Mouse (Mus musculus): ENCODE data around the gene Emg1. TPM values are rescaled to one million over a fixed set of nuclear protein-coding genes. Genes with fewer than 3 reads are reported as not detected.
A peak's percentile ranks its signal among the peaks of the same experiment; 100 is the strongest.

Emg1 gene
- polyA plus RNA-seq, 1 experiment from 2014 or later = 191 TPM

DNA sequence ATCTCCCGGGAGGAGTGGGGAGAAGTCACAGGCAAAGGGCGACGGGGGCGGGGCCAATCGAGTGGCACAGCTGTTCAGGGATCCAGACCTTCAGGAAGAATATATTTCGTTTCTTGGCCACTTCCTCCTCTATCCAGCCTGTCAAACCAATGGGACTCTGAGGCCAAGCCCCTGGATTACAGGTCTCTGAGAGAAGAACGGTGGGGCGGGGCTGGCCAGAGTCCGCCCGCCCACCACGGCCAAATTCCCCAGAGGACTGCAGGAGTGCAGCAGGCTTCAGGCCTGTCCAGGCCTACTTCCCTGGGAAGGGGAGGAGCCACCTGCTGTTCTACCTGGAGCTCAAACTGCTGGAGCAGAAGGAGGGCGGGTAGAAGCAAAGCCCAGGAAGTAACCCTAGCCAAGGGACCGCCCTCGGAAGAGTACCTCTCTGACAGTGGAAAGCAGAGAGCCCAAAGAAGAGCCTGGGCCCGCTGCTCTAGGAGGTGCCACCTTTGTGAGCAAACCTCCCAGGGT lies 26.6 kb upstream of the Emg1 start, which contains the start of gene Ptpn6:
Gene Ptpn6 (minus strand): TSS at position 204 of the 513 bp plus-strand sequence.
- no peak within 1 kb of the TSS for H3K9ac ChIP-seq
- H3K27me3 ChIP-seq (replicated peaks) = no peaks in the 10 kb centered on the region
- no peaks in the 10 kb centered on the region for H3K9me3 ChIP-seq
- H3K27ac ChIP-seq = peak within 1 kb of the TSS; percentile 99
- peak within 1 kb of the TSS; percentile 23 for H3K4me3 ChIP-seq (replicated peaks)
- peaks cover 9% of the 10 kb centered on the region for H3K36me3 ChIP-seq
- peak within 1 kb of the TSS; percentile 41 for H3K4me2 ChIP-seq
- 23% methylated on average over 15 of the region's 15 CpGs for WGBS
- H3K4me1 ChIP-seq = peaks cover 17% of the 10 kb centered on the region
- ATAC-seq (ENCODE audit: insufficient read depth, low FRiP score, low read depth) = peak; percentile 82

DNA sequence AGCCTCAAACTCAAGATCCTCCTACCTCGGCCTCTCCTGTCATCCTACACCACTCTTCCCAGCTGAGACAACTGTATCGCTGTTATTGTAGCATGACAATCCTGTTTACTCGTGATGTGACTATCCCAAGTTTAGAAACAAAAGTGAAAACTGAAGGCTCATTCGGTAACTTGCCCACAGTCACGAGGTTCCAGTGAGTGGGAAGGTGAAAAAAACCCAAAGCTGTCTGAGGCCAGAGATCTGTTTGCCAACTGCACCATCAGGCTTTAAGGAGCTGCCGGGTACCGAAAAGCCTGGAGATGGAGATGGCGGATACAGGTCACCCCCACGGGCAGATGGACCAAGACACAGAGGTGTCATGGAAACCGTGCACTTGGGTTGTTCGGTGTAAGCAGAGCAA lies 25.1 kb upstream of the Emg1 start:
- Histone ChIP-seq H3K4me3 (replicated peaks) (no peak overlapping the region), H3K9me3 (no peaks in the 10 kb centered on the region), H3K9ac (no peak overlapping the region), H3K27me3 (replicated peaks) (no peaks in the 10 kb centered on the region), H3K27ac (no peak overlapping the region), H3K4me1 (peaks cover 18% of the 10 kb centered on the region), H3K36me3 (no peaks in the 10 kb centered on the region), H3K4me2 (no peak overlapping the region)
- no peak for ATAC-seq (ENCODE audit: insufficient read depth, low FRiP score, low read depth)
- whole genome bisulfite sequencing = 90% methylated on average over 11 of the region's 11 CpGs

DNA sequence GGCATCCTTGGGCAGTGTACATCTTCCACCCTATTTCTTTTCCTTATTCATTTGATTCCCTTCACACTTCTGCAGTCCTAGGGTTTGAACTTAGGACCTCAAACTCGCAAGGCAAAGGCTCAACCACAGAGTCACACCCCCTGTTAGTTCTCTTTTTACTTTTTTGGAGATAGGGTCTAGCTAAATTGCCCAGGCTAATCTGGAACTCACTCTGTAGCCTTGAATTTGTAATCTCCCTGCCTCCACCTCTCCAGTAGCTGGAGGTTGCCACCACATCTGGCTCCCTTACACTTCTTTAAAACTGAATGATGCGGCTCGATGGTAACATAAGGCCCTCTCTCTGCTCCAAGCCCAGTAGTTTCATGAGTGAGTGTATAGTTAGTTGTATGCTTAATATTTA lies 22.4 kb upstream of the Emg1 start:
- H3K4me1 ChIP-seq = 0 out of 2 replicates have a peak, but pooled peaks cover 6% of the 10 kb centered on the region
- H3K4me3 ChIP-seq (replicated peaks) = no peak overlapping the region
- ATAC-seq (ENCODE audit: insufficient read depth, low FRiP score, low read depth) = no peak
- no peak overlapping the region for H3K4me2 ChIP-seq
- H3K27me3 ChIP-seq (replicated peaks) = no peaks in the 10 kb centered on the region
- no peak overlapping the region for H3K27ac ChIP-seq
- H3K9me3 ChIP-seq = no peaks in the 10 kb centered on the region
- WGBS = 80% methylated on average over 3 of the region's 3 CpGs
- no peak overlapping the region for H3K9ac ChIP-seq
- H3K36me3 ChIP-seq = no peaks in the 10 kb centered on the region

DNA sequence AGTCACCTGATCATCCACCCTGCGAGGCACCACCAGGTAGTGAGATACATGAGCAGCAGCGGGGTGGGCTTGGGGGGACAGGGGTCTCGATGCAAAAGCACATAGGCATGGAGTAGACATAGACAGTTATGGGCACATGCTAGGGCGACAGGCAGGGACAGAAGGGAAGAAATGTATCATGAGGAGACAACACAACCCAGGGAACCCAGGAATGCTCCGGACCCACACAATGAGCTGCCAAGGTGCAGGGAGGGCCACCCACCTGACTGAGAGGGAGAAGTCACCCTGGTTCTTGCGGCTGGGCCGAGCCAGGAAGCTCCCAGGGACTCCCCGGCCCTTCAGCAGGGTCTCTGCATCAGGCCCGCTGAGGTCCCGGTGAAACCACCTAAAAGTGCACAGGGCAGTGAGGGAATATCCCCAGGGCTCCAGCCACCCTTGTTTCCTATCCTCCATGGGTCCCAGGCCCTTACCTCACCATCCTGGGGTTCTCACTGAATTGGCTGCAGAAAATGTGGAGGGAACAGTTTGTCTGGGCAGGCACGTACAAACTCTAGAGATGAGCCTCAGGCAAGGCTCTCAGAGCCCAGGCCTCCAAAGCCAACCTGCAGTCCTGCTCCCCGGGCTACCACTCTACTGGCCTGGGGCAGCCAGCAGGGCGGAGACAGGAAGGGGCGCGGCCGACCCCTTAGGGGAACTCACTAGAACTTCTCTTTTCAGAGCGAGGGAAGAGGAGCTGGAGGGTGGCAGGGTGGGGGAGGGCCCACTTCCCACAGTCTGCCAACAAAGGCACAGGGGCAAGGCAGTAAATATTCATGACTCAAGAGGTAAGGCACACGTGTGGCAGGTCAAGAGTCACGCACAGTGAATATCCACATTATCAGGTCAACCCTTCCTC lies 20.7 kb upstream of the Emg1 start:
- no peak overlapping the region for H3K4me2 ChIP-seq
- no peak overlapping the region for H3K27ac ChIP-seq
- peak; percentile 45; the same call in 1 of the 2 replicates for ATAC-seq (ENCODE audit: insufficient read depth, low FRiP score, low read depth)
- WGBS = 52% methylated on average over 19 of the region's 19 CpGs
- H3K9ac ChIP-seq = no peak overlapping the region
- H3K9me3 ChIP-seq = no peaks in the 10 kb centered on the region
- H3K27me3 ChIP-seq (replicated peaks) = no peaks in the 10 kb centered on the region
- peak overlapping the region; percentile 16 for H3K4me3 ChIP-seq (replicated peaks)
- peaks cover 4% of the 10 kb centered on the region; the same call in 1 of the 2 replicates for H3K4me1 ChIP-seq
- no peaks in the 10 kb centered on the region for H3K36me3 ChIP-seq

DNA sequence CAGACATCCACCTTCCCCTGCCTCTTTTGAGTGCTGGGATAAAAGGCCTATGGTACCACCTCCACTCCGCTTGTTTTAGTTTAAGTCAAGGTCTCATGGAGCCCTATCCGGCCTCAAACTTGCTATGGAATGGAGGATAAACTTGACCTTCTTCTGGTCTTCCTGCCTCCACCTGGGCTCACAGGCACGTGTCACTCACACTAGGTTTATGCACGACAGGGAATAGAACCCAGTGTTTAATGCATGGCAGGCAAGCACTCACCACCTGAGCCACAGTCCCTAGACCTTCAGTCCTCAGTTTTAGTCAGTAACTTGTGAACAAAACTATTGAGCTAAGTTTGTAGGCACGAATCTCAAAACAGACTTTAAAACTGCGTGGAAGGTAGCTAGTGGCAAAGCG lies 19.1 kb upstream of the Emg1 start:
- Histone ChIP-seq H3K36me3 (no peaks in the 10 kb centered on the region), H3K4me3 (replicated peaks) (no peak overlapping the region), H3K9me3 (no peaks in the 10 kb centered on the region), H3K9ac (no peak overlapping the region), H3K27ac (no peak overlapping the region), H3K27me3 (replicated peaks) (no peaks in the 10 kb centered on the region), H3K4me1 (peaks cover 5% of the 10 kb centered on the region; the same call in 1 of the 2 replicates), H3K4me2 (no peak overlapping the region)
- 86% methylated on average over 7 of the region's 7 CpGs for WGBS
- ATAC-seq (ENCODE audit: insufficient read depth, low FRiP score, low read depth) = no peak

DNA sequence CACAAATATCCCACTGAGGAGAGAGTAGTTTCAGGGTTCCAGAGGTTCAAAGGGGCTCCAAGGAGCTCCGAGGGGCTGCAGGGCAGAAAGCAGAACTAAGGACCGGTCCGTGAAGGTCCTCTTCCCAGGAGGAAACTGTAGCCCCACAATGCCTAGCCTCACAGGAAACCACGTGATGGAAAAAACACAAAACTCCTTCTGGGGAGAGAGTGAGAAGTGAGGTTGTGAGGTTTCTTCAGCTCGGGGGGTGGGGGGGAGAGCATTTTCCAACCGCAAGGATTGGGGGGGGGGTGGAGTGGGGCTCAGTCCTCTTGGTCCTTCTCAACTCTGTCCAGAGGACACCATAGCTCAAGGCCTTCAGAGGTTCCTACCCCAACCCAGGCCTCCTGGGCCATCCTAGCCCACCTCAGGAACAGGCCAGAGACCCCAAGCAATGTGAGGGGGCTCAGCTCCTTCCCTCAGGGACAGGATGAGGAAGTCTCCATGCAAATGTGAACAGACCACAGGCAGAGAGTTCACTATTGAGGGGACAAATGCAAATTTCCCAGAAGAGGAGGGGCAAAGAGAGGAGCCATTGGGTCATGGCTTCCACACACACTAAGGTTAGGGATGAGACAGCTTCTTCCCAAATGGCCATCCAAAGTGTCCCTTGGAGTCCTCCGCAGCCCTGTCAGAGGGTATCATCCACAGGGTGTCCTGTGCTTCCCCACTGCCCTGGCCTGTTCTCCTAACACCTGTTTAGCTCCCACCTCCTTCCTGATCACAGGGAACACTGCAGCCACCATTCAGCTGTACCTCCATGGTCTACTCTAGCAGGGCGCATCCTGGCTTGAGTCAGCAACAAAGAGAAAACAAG lies 18.1 kb upstream of the Emg1 start:
- no peaks in the 10 kb centered on the region for H3K36me3 ChIP-seq
- H3K4me3 ChIP-seq (replicated peaks) = no peak overlapping the region
- H3K4me1 ChIP-seq = peaks cover 5% of the 10 kb centered on the region; the same call in 1 of the 2 replicates
- H3K27ac ChIP-seq = no peak overlapping the region
- no peak for ATAC-seq (ENCODE audit: insufficient read depth, low FRiP score, low read depth)
- H3K4me2 ChIP-seq = no peak overlapping the region
- no peak overlapping the region for H3K9ac ChIP-seq
- WGBS = 75% methylated on average over 8 of the region's 8 CpGs
- no peaks in the 10 kb centered on the region for H3K9me3 ChIP-seq
- H3K27me3 ChIP-seq (replicated peaks) = no peaks in the 10 kb centered on the region

DNA sequence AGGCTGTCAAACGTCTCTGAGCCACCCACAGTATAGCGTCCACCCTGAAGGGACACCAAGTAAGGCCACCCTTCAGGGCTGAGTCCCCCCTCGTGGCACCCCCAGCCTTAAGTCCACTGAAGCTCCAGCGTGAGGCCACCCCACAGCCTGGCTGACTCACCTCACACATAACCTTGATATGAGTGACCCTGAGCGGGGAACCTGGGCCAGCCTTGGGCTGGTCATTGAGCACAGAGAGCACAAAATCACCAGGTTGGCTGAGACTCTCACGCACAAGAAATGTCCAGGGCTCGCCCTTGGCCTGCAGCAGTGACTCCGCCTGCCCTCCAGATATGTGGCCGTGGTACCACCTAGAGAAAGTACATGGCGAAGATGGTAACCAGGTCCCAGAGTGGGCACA lies 16.6 kb upstream of the Emg1 start:
- no peak for ATAC-seq (ENCODE audit: insufficient read depth, low FRiP score, low read depth)

DNA sequence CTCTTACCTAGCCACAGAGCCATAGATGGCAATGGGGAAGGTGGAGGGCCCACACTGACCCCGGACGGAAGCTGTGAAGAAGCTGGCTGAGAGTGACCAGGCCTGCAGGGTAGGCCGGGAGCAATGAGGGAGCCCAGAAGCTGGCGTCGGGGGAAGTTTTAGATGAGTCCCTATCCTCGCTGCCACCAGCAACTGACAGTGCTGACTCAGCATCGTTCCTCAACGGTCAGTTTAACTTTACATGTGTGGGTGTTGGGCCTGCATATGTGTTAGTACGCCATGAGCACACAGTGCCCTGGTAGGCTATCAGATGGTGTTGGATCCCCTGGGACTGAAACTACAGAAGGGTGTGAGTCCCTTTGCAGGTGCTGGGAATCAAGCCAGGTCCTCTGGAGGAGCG lies 12.5 kb upstream of the Emg1 start:
- no peaks in the 10 kb centered on the region for H3K27me3 ChIP-seq (replicated peaks)
- WGBS = 84% methylated on average over 10 of the region's 10 CpGs
- no peaks in the 10 kb centered on the region for H3K9me3 ChIP-seq
- no peak overlapping the region for H3K27ac ChIP-seq
- H3K9ac ChIP-seq = no peak overlapping the region; the same call in 1 of the 2 replicates
- no peaks in the 10 kb centered on the region for H3K36me3 ChIP-seq
- H3K4me3 ChIP-seq (replicated peaks) = no peak overlapping the region
- H3K4me1 ChIP-seq = peaks cover 3% of the 10 kb centered on the region; the same call in 1 of the 2 replicates
- ATAC-seq (ENCODE audit: insufficient read depth, low FRiP score, low read depth) = no peak
- no peak overlapping the region for H3K4me2 ChIP-seq

More for the DNA sequence above, 16.6 kb upstream of the Emg1 start:
- Histone ChIP-seq H3K36me3 (no peaks in the 10 kb centered on the region), H3K4me1 (peaks cover 5% of the 10 kb centered on the region; the same call in 1 of the 2 replicates), H3K27me3 (replicated peaks) (no peaks in the 10 kb centered on the region), H3K9me3 (no peaks in the 10 kb centered on the region), H3K27ac (no peak overlapping the region), H3K4me2 (no peak overlapping the region), H3K9ac (no peak overlapping the region), H3K4me3 (replicated peaks) (no peak overlapping the region)
- 79% methylated on average over 10 of the region's 10 CpGs for WGBS

DNA sequence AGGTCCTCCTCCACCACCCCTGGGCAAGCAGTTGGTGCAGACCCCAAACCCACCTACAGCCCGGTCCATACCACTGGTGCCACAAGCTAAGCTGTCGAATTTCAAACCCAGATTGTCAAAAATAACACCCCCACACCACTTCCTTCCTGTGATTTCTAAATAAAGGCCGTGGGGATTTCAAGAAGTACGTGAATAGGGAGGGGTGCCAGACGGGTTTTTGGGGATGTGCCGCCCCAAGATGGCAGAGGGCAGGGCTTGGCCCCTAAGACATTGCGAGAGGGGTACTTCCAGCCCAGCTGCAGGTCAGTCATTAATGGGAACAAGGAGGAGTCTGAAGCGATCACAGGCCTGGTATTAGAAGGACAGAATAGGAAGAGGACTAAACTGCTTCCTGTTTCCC lies 11.6 kb upstream of the Emg1 start:
- ATAC-seq (ENCODE audit: insufficient read depth, low FRiP score, low read depth) = no peak
- H3K36me3 ChIP-seq = no peaks in the 10 kb centered on the region
- H3K27me3 ChIP-seq (replicated peaks) = no peaks in the 10 kb centered on the region
- peaks cover 3% of the 10 kb centered on the region; the same call in 1 of the 2 replicates for H3K4me1 ChIP-seq
- H3K4me2 ChIP-seq = no peak overlapping the region
- no peak overlapping the region for H3K9ac ChIP-seq
- 73% methylated on average over 8 of the region's 8 CpGs for WGBS
- no peaks in the 10 kb centered on the region for H3K9me3 ChIP-seq
- no peak overlapping the region for H3K27ac ChIP-seq
- no peak overlapping the region for H3K4me3 ChIP-seq (replicated peaks)

DNA sequence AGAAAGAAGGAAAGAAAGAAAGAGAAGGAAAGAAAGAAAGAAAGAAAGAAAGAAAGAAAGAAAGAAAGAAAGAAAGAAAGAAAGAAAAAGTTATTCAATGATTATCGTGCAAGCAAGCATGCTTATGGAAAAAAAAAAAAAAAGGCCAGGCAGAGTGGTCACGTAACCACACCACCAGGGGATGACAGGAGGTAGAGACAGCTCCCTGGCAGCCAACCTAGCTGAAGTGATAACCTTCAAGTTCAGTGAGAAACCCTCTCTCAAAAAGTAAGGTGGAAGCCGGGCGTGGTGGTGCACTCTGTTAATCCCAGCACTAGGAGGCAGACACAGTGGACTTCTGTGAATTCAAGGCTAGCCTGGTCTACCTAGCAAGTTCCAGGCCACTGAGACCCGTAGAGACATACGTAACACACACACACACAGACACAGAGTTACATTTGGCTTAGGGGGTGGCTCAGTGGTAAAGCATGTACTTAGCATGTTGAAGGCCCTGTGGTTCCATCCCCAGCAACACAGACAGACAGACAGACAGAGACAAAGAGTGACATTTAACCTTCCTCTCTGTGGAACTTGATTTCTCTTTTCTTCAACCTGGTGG lies 11.0 kb upstream of the Emg1 start:
- Histone ChIP-seq H3K4me1 (peaks cover 3% of the 10 kb centered on the region; the same call in 1 of the 2 replicates), H3K27ac (no peak overlapping the region), H3K4me3 (replicated peaks) (no peak overlapping the region), H3K9me3 (no peaks in the 10 kb centered on the region), H3K27me3 (replicated peaks) (no peaks in the 10 kb centered on the region), H3K36me3 (no peaks in the 10 kb centered on the region), H3K4me2 (no peak overlapping the region), H3K9ac (no peak overlapping the region)
- no peak for ATAC-seq (ENCODE audit: insufficient read depth, low FRiP score, low read depth)
- 84% methylated on average over 6 of the region's 6 CpGs for WGBS

DNA sequence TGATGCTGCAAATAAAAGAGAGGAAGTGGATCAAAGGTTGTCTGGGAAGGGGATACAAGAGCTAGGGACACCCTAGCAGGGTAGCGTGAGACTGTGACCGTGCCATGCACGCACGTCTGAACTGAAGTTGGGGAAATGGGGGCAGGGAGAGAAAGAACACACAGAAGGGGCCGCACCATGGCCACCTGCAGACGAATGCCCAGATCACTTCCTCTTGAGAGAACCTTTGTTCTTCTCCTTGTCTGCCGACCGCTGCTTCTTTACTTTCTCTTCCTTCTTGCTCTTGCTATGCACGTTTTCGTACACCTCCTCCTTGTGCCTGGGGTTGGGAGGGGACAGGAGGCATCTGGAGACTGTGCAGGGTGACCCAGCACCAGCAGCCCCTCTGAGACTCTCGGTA lies 8.9 kb upstream of the Emg1 start:
- WGBS = 69% methylated on average over 11 of the region's 11 CpGs
- H3K4me2 ChIP-seq = peak overlapping the region; percentile 46; the same call in 1 of the 2 replicates
- H3K4me3 ChIP-seq (replicated peaks) = no peak overlapping the region
- no peaks in the 10 kb centered on the region; the same call in 1 of the 2 replicates for H3K4me1 ChIP-seq
- no peaks in the 10 kb centered on the region for H3K27me3 ChIP-seq (replicated peaks)
- no peak overlapping the region for H3K27ac ChIP-seq
- no peak overlapping the region for H3K9ac ChIP-seq
- peaks cover 18% of the 10 kb centered on the region; the same call in 1 of the 2 replicates for H3K36me3 ChIP-seq
- H3K9me3 ChIP-seq = no peaks in the 10 kb centered on the region
- ATAC-seq (ENCODE audit: insufficient read depth, low FRiP score, low read depth) = no peak
